Mouse (Mus musculus): Measurements from ENCODE around the gene Pank1. TPM values are rescaled to one million over a fixed set of nuclear protein-coding genes. Genes with fewer than 3 reads are reported as not detected.

Pank1 gene
- total and polyA plus RNA-seq, 2 experiments from 2014 or later = 5.5 to 14.6 TPM

DNA sequence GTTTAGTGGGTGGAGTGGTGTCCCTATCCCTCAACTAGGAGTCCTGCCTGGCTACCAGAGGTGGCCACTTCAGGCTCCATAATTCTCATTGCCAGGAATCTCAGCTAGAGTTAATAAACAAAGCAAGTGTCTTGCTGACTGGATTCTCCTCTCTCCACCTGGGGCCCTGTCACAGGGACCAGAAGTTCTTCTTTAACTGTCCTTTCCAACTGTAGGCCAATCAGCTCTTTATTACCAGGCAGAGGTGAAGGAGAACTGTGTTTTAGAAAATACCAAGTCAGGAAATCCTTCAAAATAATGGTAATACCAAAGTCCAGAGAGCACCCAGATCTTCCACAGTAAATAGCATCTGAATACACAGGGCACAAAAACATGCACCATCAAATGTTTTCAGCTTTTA lies 33.1 kb upstream of the Pank1 start:
- H3K36me3 ChIP-seq (ENCODE audit: insufficient read depth) = no peaks in the 10 kb centered on the region
- no peak overlapping the region for H3K4me3 ChIP-seq (ENCODE audit: low read depth, low read length)
- no peak for DNase-seq
- H3K9ac ChIP-seq = no peak overlapping the region
- H3K4me1 ChIP-seq (ENCODE audit: insufficient read depth) = no peaks in the 10 kb centered on the region
- H3K9me3 ChIP-seq (ENCODE audit: low read length) = no peaks in the 10 kb centered on the region
- ATAC-seq = no peak
- no peaks in the 10 kb centered on the region for H3K27me3 ChIP-seq (ENCODE audit: insufficient read depth, low read length)
- no peak for TF ChIP-seq CTCF (IDR thresholded peaks at IDR 0.05; ENCODE audit: low read depth)
- H3K27ac ChIP-seq (ENCODE audit: low read depth, low read length) = no peak overlapping the region
- H3K4me2 ChIP-seq (ENCODE audit: low read depth) = no peak overlapping the region

DNA sequence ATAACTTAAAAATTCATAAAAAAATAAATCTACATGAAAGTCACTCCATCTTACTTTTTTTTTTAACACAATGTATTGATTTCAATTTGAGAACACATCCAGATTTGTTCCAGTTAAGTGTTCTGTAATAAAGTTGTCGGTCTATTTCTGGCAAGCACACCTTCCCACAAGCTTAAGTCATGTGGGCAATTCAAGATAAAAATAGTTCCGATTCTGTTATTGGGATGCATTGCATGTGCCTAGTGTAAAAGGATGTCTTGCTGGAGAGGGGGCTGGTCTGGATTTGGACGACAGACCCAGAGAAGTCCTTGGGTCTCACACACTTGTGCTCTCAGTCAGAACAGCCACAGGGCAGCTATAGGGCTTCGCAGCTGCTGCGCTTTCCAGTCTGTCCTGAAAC lies 27.5 kb upstream of the Pank1 start:
- TF ChIP-seq CTCF (IDR thresholded peaks at IDR 0.05; ENCODE audit: low read depth) = no peak
- WGBS = 85% methylated on average over 5 of the region's 5 CpGs
- Histone ChIP-seq H3K4me2 (ENCODE audit: low read depth) (no peak overlapping the region), H3K27me3 (ENCODE audit: insufficient read depth, low read length) (no peaks in the 10 kb centered on the region), H3K36me3 (ENCODE audit: insufficient read depth) (no peaks in the 10 kb centered on the region), H3K27ac (ENCODE audit: low read depth, low read length) (no peak overlapping the region), H3K9me3 (ENCODE audit: low read length) (no peaks in the 10 kb centered on the region), H3K4me1 (ENCODE audit: insufficient read depth) (no peaks in the 10 kb centered on the region), H3K9ac (no peak overlapping the region), H3K4me3 (ENCODE audit: low read depth, low read length) (no peak overlapping the region)
- DNase-seq (no peak), ATAC-seq (no peak)

DNA sequence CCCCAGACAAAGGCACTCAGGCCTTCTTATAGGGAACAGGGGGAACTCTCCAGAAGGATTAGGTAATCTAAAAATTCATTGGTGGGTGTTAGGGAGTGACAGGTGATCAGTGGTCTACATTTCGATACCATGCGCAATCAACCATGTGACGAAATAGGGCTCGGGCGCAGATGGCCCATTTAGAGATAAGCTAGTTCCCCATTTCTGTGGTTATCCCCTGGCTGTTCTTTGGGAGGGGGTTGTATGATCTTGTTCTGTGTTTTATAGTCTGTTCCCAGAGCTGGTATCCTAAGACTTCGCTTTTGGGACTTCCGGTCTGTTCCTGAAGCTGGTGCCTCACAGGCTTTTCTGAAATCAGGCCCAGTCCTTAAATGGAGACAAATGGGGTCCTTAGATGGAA lies 26.2 kb upstream of the Pank1 start:
- peak; percentile 5; the same call in 1 of the 2 replicates for ATAC-seq
- Histone ChIP-seq H3K27ac (ENCODE audit: low read depth, low read length) (no peak overlapping the region), H3K4me2 (ENCODE audit: low read depth) (no peak overlapping the region), H3K9me3 (ENCODE audit: low read length) (no peaks in the 10 kb centered on the region), H3K27me3 (ENCODE audit: insufficient read depth, low read length) (no peaks in the 10 kb centered on the region), H3K4me1 (ENCODE audit: insufficient read depth) (no peaks in the 10 kb centered on the region), H3K9ac (no peak overlapping the region), H3K4me3 (ENCODE audit: low read depth, low read length) (no peak overlapping the region), H3K36me3 (ENCODE audit: insufficient read depth) (no peaks in the 10 kb centered on the region)
- WGBS = 94% methylated on average over 7 of the region's 7 CpGs
- DNase-seq = no peak
- no peak for TF ChIP-seq CTCF (IDR thresholded peaks at IDR 0.05; ENCODE audit: low read depth)

DNA sequence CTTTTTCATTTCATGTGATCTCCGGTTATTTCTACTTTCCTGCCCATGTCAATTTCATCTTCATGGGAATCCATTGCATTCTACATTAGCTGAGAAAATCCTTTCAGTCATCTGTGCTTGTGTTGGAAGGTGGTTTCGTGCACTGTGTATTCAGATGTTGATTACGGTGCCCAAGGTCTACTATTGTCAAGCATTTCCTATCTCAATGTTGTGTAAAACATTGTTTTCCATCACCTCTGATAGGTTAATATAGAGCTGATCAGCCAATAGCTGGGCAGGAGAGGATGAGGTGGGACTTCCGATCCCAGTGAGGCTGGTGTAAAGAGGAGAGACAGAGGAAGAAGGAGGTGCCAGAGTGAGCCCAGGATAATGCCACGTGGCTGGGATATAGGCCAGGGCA lies 24.8 kb upstream of the Pank1 start:
- H3K4me2 ChIP-seq (ENCODE audit: low read depth) = no peak overlapping the region
- H3K36me3 ChIP-seq (ENCODE audit: insufficient read depth) = no peaks in the 10 kb centered on the region
- no peak for ATAC-seq
- no peak overlapping the region for H3K27ac ChIP-seq (ENCODE audit: low read depth, low read length)
- no peak overlapping the region for H3K9ac ChIP-seq
- WGBS = 83% methylated on average over 5 of the region's 5 CpGs
- H3K27me3 ChIP-seq (ENCODE audit: insufficient read depth, low read length) = no peaks in the 10 kb centered on the region
- DNase-seq = no peak
- H3K9me3 ChIP-seq (ENCODE audit: low read length) = no peaks in the 10 kb centered on the region
- H3K4me1 ChIP-seq (ENCODE audit: insufficient read depth) = no peaks in the 10 kb centered on the region
- no peak overlapping the region for H3K4me3 ChIP-seq (ENCODE audit: low read depth, low read length)
- TF ChIP-seq CTCF (IDR thresholded peaks at IDR 0.05; ENCODE audit: low read depth) = no peak

DNA sequence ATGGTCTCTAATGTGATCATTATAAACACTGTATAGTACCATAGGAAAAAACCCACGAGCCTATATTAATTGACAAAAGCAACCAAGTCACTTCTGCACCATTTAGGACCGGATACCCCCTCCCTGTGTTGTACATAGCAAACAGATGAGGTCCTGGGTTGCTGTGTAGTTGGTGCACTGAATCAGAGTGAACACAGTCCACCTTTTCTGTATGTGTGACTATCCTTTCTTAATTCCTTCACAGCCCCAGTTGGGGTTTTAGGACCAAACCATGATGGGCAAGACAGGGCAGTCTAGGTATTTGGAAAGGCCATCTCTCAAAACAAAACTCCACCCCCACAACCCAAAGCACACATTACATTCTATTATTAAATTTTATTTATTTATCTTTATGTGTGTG lies 22.5 kb upstream of the Pank1 start:
- Histone ChIP-seq H3K4me2 (ENCODE audit: low read depth) (no peak overlapping the region), H3K27ac (ENCODE audit: low read depth, low read length) (no peak overlapping the region), H3K36me3 (ENCODE audit: insufficient read depth) (no peaks in the 10 kb centered on the region), H3K4me3 (ENCODE audit: low read depth, low read length) (no peak overlapping the region), H3K4me1 (ENCODE audit: insufficient read depth) (no peaks in the 10 kb centered on the region), H3K27me3 (ENCODE audit: insufficient read depth, low read length) (no peaks in the 10 kb centered on the region), H3K9me3 (ENCODE audit: low read length) (no peaks in the 10 kb centered on the region), H3K9ac (no peak overlapping the region)
- WGBS = 81% methylated on average over 2 of the region's 2 CpGs
- ATAC-seq = no peak
- DNase-seq = no peak
- TF ChIP-seq CTCF (IDR thresholded peaks at IDR 0.05; ENCODE audit: low read depth) = no peak

DNA sequence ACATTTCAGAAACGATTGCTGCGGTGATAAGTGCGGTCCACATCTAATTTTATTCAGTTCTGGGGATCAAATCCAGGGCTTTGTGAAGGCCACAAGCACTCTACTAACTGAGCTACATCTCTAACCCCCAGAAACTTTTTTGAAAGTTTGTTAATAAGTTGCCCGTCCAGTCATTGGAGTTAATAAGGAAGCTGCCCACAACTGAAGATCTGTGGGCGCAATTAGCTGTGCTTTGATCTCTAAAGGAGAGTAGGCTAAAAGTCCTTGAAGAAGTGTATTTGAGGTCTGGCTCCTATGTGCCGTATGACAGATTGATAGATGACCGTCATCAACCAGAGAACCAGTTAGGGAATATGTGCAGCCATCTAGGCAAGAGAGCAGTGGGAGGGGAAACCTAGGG lies 22.0 kb upstream of the Pank1 start:
- no peak for ATAC-seq

DNA sequence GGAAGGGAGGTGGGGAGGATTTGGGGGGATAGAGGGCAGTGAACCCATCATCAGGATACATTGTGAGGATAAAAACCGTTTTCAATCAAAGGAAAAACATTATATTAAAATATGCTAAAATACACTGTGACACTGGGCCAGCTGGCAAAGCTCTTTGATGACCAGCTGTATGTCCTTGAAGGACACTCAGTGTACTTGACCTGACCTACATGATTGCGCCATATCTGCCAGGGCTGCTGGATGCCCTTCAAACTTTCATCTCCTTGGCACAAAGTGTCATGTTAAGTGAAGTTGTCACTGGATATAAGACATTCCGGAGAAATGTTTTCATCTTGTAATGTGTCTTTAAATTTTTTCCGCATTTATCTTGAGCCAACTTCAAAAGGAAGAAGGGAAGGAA lies 19.7 kb upstream of the Pank1 start:
- DNase-seq (no peak), ATAC-seq (no peak)
- H3K36me3 ChIP-seq (ENCODE audit: insufficient read depth) = no peaks in the 10 kb centered on the region
- 88% methylated on average over 4 of the region's 4 CpGs for WGBS
- no peak for TF ChIP-seq CTCF (IDR thresholded peaks at IDR 0.05; ENCODE audit: low read depth)
- H3K4me1 ChIP-seq (ENCODE audit: insufficient read depth) = no peaks in the 10 kb centered on the region
- no peak overlapping the region for H3K27ac ChIP-seq (ENCODE audit: low read depth, low read length)
- H3K9me3 ChIP-seq (ENCODE audit: low read length) = no peaks in the 10 kb centered on the region
- H3K9ac ChIP-seq = no peak overlapping the region
- no peak overlapping the region for H3K4me3 ChIP-seq (ENCODE audit: low read depth, low read length)
- no peak overlapping the region for H3K4me2 ChIP-seq (ENCODE audit: low read depth)
- no peaks in the 10 kb centered on the region for H3K27me3 ChIP-seq (ENCODE audit: insufficient read depth, low read length)

More for the DNA sequence above, 22.0 kb upstream of the Pank1 start:
- DNase-seq = no peak
- no peak for TF ChIP-seq CTCF (IDR thresholded peaks at IDR 0.05; ENCODE audit: low read depth)
- Histone ChIP-seq H3K9ac (no peak overlapping the region), H3K4me3 (ENCODE audit: low read depth, low read length) (no peak overlapping the region), H3K4me2 (ENCODE audit: low read depth) (no peak overlapping the region), H3K27ac (ENCODE audit: low read depth, low read length) (no peak overlapping the region), H3K9me3 (ENCODE audit: low read length) (no peaks in the 10 kb centered on the region), H3K4me1 (ENCODE audit: insufficient read depth) (no peaks in the 10 kb centered on the region), H3K36me3 (ENCODE audit: insufficient read depth) (no peaks in the 10 kb centered on the region), H3K27me3 (ENCODE audit: insufficient read depth, low read length) (no peaks in the 10 kb centered on the region)
- WGBS = 97% methylated on average over 7 of the region's 7 CpGs
